Mouse (Mus musculus) limb, embryonic 15.5 days (tissue): ENCODE results near the gene Glra4. TPM values are rescaled to one million over a fixed set of nuclear protein-coding genes. Genes with fewer than 3 reads are reported as not detected.
A peak's percentile ranks its signal among the peaks of the same experiment; 100 is the strongest.

Experiments used
- ATAC-seq: fragments of 200-750 bp; cut with Nextera tagmentation; 2 replicates; pipeline ENCODE4 v1.8.0; 2017; ENCODE audit warnings: low read depth, moderate TSS enrichment; ENCODE audit not compliant: insufficient number of reproducible peaks, low FRiP score, low TSS enrichment
- H3K27ac ChIP-seq: fragments of 300-500 bp; sonication (generic); 2 replicates; pipeline ENCODE4 v1.5.1; 2015; ENCODE audit warnings: moderate library complexity, mild to moderate bottlenecking, inconsistent platforms
- H3K27me3 ChIP-seq: fragments of 300-500 bp; sonication (generic); 2 replicates; pipeline ENCODE4 v1.6.1; 2015; ENCODE audit warnings: inconsistent platforms
- H3K36me3 ChIP-seq: fragments of 300-500 bp; sonication (generic); 2 replicates; pipeline ENCODE4 v1.6.1; 2015; ENCODE audit warnings: inconsistent platforms
- H3K4me1 ChIP-seq: fragments of 300-500 bp; sonication (generic); 2 replicates; pipeline ENCODE4 v1.6.1; 2015; ENCODE audit warnings: inconsistent platforms
- H3K4me2 ChIP-seq: fragments of 300-500 bp; sonication (generic); 2 replicates; pipeline ENCODE4 v1.6.1; 2015; ENCODE audit warnings: mild to moderate bottlenecking, inconsistent platforms
- H3K4me3 ChIP-seq: fragments of 300-500 bp; sonication (generic); 2 replicates; pipeline ENCODE4 v1.5.1; 2015; ENCODE audit warnings: mild to moderate bottlenecking, inconsistent platforms
- H3K9ac ChIP-seq: fragments of 300-500 bp; sonication (generic); 2 replicates; pipeline ENCODE4 v1.6.1; 2015; ENCODE audit warnings: inconsistent platforms
- H3K9me3 ChIP-seq: fragments of 300-500 bp; sonication (generic); 2 replicates; pipeline ENCODE4 v1.6.1; 2016; ENCODE audit warnings: inconsistent platforms
- WGBS: fragments of 180-500 bp; shearing (Covaris S2); methylation state at CpG from one replicate; pipeline ENCODE4 v1.1.7; 2015; 5-methylcytosine and 5-hydroxymethylcytosine counted together
- polyA plus RNA-seq: library from polyadenylated mRNA; unstranded; fragments of >200 nt; fragmentation: Nextera tagmentation; extraction: Ambion mirVana; gene quantifications from 2 replicates; pipeline ENCODE4 v1.2.1, GENCODE M21; 2015

Gene Glra4
- polyA plus RNA-seq, 1 experiment from 2014 or later: not detected

GRCm38 (mm10) chrX:136708782-136709181, 71.2 kb downstream of the Glra4 start:
- H3K4me2 ChIP-seq: peak overlapping the region; percentile 45
- WGBS: 27% methylated on average over 14 of the region's 14 CpGs
- H3K36me3 ChIP-seq: no peaks in the 10 kb centered on the region
- H3K27me3 ChIP-seq: 0 out of 2 replicates have a peak, but pooled peaks cover 2% of the 10 kb centered on the region
- H3K9ac ChIP-seq: no peak overlapping the region
- no peak for ATAC-seq
- peak overlapping the region; percentile 82 for H3K27ac ChIP-seq
- no peaks in the 10 kb centered on the region for H3K4me1 ChIP-seq
- no peaks in the 10 kb centered on the region for H3K9me3 ChIP-seq
- peak overlapping the region; percentile 50 for H3K4me3 ChIP-seq

- H3K9ac ChIP-seq: peak overlapping the region; percentile 39
- no peaks in the 10 kb centered on the region for H3K36me3 ChIP-seq
- H3K27ac ChIP-seq: peak overlapping the region; percentile 82
- peak; percentile 65; the same call in 1 of the 2 replicates for ATAC-seq
- no peaks in the 10 kb centered on the region for H3K9me3 ChIP-seq
- H3K4me1 ChIP-seq: no peaks in the 10 kb centered on the region
- H3K4me3 ChIP-seq: peak overlapping the region; percentile 50
- H3K27me3 ChIP-seq: 0 out of 2 replicates have a peak, but pooled peaks cover 2% of the 10 kb centered on the region
- peak overlapping the region; percentile 45 for H3K4me2 ChIP-seq
- WGBS: 19% methylated on average over 18 of the region's 18 CpGs
These were observed 71.7 kb downstream of the Glra4 start for GRCm38 (mm10) chrX:136708168-136708681.

Other genes starting within 250 kb of the Glra4 start
- gene Kir3dl2, start 236.1 kb downstream of the Glra4 start, polyA plus RNA-seq: not detected in 2 replicates
- gene Tceal3, start 189.3 kb downstream of the Glra4 start, polyA plus RNA-seq: 33.0 and 57.8 TPM in 2 replicates
- 12.9 and 15.0 TPM in 2 replicates for gene Tceal1, start 72.2 kb downstream of the Glra4 start, polyA plus RNA-seq
- gene Morf4l2, start 36.5 kb downstream of the Glra4 start, polyA plus RNA-seq: 636 and 640 TPM in 2 replicates
- 7.1 and 9.5 TPM in 2 replicates for gene Plp1, start 42.5 kb upstream of the Glra4 start, polyA plus RNA-seq
- 0.31 and 0.44 TPM in 2 replicates for gene Rab9b, start 88.6 kb upstream of the Glra4 start, polyA plus RNA-seq
- gene H2bfm, start 147.2 kb upstream of the Glra4 start, polyA plus RNA-seq: not detected in 2 replicates
- 38.3 and 41.4 TPM in 2 replicates for gene Tmsb15b2, start 195.4 kb upstream of the Glra4 start, polyA plus RNA-seq
- gene Tmsb15l, start 196.7 kb upstream of the Glra4 start, polyA plus RNA-seq: 4.0 and 5.2 TPM in 2 replicates
- 17.3 and 23.6 TPM in 2 replicates for gene Tmsb15b1, start 196.7 kb upstream of the Glra4 start, polyA plus RNA-seq
- 13.8 and 16.3 TPM in 2 replicates for gene Zcchc18, start 213.0 kb upstream of the Glra4 start, polyA plus RNA-seq